Mouse (Mus musculus) left cerebral cortex, adult 11 months (tissue): ENCODE results near the gene Fip1l1.

Experiments
- DNase-seq: peaks from one replicate; pipeline ENCODE4 v3.0.0; 2022; ENCODE audit warnings: low spot score

Gene Fip1l1

GRCm38 (mm10) chr5:74613491-74614151, 78.4 kb downstream of the Fip1l1 start:
- DNase-seq: no peak

GRCm38 (mm10) chr5:74617816-74618572, 82.7 kb downstream of the Fip1l1 start:
- DNase-seq: no peak

- no peak for DNase-seq
Observed at GRCm38 (mm10) chr5:74618573-74619059, 83.4 kb downstream of the Fip1l1 start.

GRCm38 (mm10) chr5:74621691-74622470, 86.6 kb downstream of the Fip1l1 start:
- DNase-seq: no peak

GRCm38 (mm10) chr5:74623316-74624000, 88.2 kb downstream of the Fip1l1 start:
- DNase-seq: no peak

- DNase-seq: no peak
Observed at GRCm38 (mm10) chr5:74624385-74624784, 89.1 kb downstream of the Fip1l1 start.

- no peak for DNase-seq
Observed at GRCm38 (mm10) chr5:74628001-74628400, 92.8 kb downstream of the Fip1l1 start.

GRCm38 (mm10) chr5:74632369-74633114, 97.3 kb downstream of the Fip1l1 start:
- no peak for DNase-seq

GRCm38 (mm10) chr5:74633453-74633852, 98.2 kb downstream of the Fip1l1 start:
- no peak for DNase-seq

GRCm38 (mm10) chr5:74634391-74634790, 99.1 kb downstream of the Fip1l1 start:
- no peak for DNase-seq

- DNase-seq: no peak
Observed at GRCm38 (mm10) chr5:74639516-74639915, 104.3 kb downstream of the Fip1l1 start.

- no peak for DNase-seq
Observed at GRCm38 (mm10) chr5:74640504-74640903, 105.3 kb downstream of the Fip1l1 start.

- peak; percentile 30 for DNase-seq
Observed at GRCm38 (mm10) chr5:74641000-74641399, 105.8 kb downstream of the Fip1l1 start.

- DNase-seq: no peak
Observed at GRCm38 (mm10) chr5:74642291-74642690, 107.0 kb downstream of the Fip1l1 start.

GRCm38 (mm10) chr5:74647584-74647984, 112.3 kb downstream of the Fip1l1 start:
- no peak for DNase-seq

GRCm38 (mm10) chr5:74648216-74648615, 113.0 kb downstream of the Fip1l1 start:
- no peak for DNase-seq
